Mouse (Mus musculus): ENCODE measurements at regions not wholly inside any gene's neighbourhood (a gene's known extent, or its start where the extent isn't known, plus 50 kb on each side); places are given as distances from the start of the nearest gene placed in this dataset.
"Not testable (repeated sequence)": the region's sequence is repeated elsewhere in the genome, so short reads cannot be mapped to it uniquely, and the experiment has no call there.

- WGBS: 86% methylated on average over 10 of the region's 10 CpGs
- H3K9ac ChIP-seq: no peak overlapping the region
- H3K4me1 ChIP-seq: no peaks in the 10 kb centered on the region
- H3K9me3 ChIP-seq (replicated peaks): peaks cover 24% of the 10 kb centered on the region
- no peak overlapping the region for H3K27ac ChIP-seq
- no peaks in the 10 kb centered on the region for H3K36me3 ChIP-seq
- H3K4me2 ChIP-seq (replicated peaks): no peak overlapping the region
- H3K27me3 ChIP-seq: no peaks in the 10 kb centered on the region
- ATAC-seq (ENCODE audit: low FRiP score): no peak
- no peak overlapping the region for H3K4me3 ChIP-seq
These were observed 466.0 kb downstream of the Gm11232 start for GRCm38 (mm10) chr4:71291741-71292149.

GRCm38 (mm10) chr4:71291111-71291740 is 466.5 kb downstream of the Gm11232 start:
- not testable (repeated sequence) for H3K4me2 ChIP-seq (replicated peaks)

GRCm38 (mm10) chr4:71283147-71283546 is 474.6 kb downstream of the Gm11232 start:
- H3K4me3 ChIP-seq: no peak overlapping the region
- ATAC-seq (ENCODE audit: low FRiP score): no peak
- H3K27ac ChIP-seq: no peak overlapping the region
- no peak overlapping the region for H3K9ac ChIP-seq
- H3K4me2 ChIP-seq (replicated peaks): no peak overlapping the region
- H3K27me3 ChIP-seq: no peaks in the 10 kb centered on the region
- 83% methylated on average over 1 of the region's 1 CpGs for WGBS
- peaks cover 3% of the 10 kb centered on the region; the same call in 1 of the 2 replicates for H3K9me3 ChIP-seq (replicated peaks)
- H3K4me1 ChIP-seq: no peaks in the 10 kb centered on the region
- no peaks in the 10 kb centered on the region for H3K36me3 ChIP-seq

More at GRCm38 (mm10) chr4:71291111-71291740, 466.5 kb downstream of the Gm11232 start:
- H3K27me3 ChIP-seq; H3K27ac ChIP-seq; H3K9ac ChIP-seq; H3K36me3 ChIP-seq; H3K4me3 ChIP-seq; ATAC-seq (ENCODE audit: low FRiP score); H3K4me1 ChIP-seq: not testable (repeated sequence)
- peaks cover 24% of the 10 kb centered on the region for H3K9me3 ChIP-seq (replicated peaks)
- 93% methylated on average over 22 of the region's 22 CpGs for WGBS

- no peaks in the 10 kb centered on the region for H3K27me3 ChIP-seq
- ATAC-seq (ENCODE audit: low FRiP score): no peak
- H3K4me1 ChIP-seq: no peaks in the 10 kb centered on the region
- no peak overlapping the region for H3K9ac ChIP-seq
- no peaks in the 10 kb centered on the region for H3K36me3 ChIP-seq
- H3K27ac ChIP-seq: no peak overlapping the region
- no peak overlapping the region for H3K4me2 ChIP-seq (replicated peaks)
- H3K9me3 ChIP-seq (replicated peaks): no peaks in the 10 kb centered on the region
- WGBS: 88% methylated on average over 1 of the region's 1 CpGs
- H3K4me3 ChIP-seq: no peak overlapping the region
These were observed 478.1 kb downstream of the Gm11232 start for GRCm38 (mm10) chr4:71279710-71280109.

GRCm38 (mm10) chr4:71259897-71260296 is 497.9 kb downstream of the Gm11232 start:
- no peaks in the 10 kb centered on the region for H3K36me3 ChIP-seq
- 90% methylated on average over 2 of the region's 2 CpGs for WGBS

GRCm38 (mm10) chr4:71230497-71230872 is 527.3 kb downstream of the Gm11232 start:
- H3K4me2 ChIP-seq (replicated peaks): no peak overlapping the region
- no peak overlapping the region for H3K9ac ChIP-seq
- no peak overlapping the region for H3K4me3 ChIP-seq
- peaks cover 4% of the 10 kb centered on the region; the same call in 1 of the 2 replicates for H3K4me1 ChIP-seq
- peak; percentile 90 for ATAC-seq (ENCODE audit: low FRiP score)
- WGBS: 12% methylated on average over 4 of the region's 4 CpGs
- H3K27me3 ChIP-seq: no peaks in the 10 kb centered on the region
- H3K9me3 ChIP-seq (replicated peaks): no peaks in the 10 kb centered on the region
- H3K36me3 ChIP-seq: no peaks in the 10 kb centered on the region
- H3K27ac ChIP-seq: peak overlapping the region; percentile 58

More at GRCm38 (mm10) chr4:71259897-71260296, 497.9 kb downstream of the Gm11232 start:
- ATAC-seq (ENCODE audit: low FRiP score): no peak
- no peak overlapping the region for H3K4me3 ChIP-seq
- H3K9me3 ChIP-seq (replicated peaks): no peaks in the 10 kb centered on the region
- no peak overlapping the region for H3K4me2 ChIP-seq (replicated peaks)
- no peaks in the 10 kb centered on the region for H3K4me1 ChIP-seq
- H3K27ac ChIP-seq: no peak overlapping the region
- no peaks in the 10 kb centered on the region for H3K27me3 ChIP-seq
- no peak overlapping the region for H3K9ac ChIP-seq

GRCm38 (mm10) chr4:71229796-71230496 is 527.8 kb downstream of the Gm11232 start:
- Histone ChIP-seq H3K4me2 (replicated peaks) (no peak overlapping the region), H3K36me3 (no peaks in the 10 kb centered on the region), H3K4me3 (no peak overlapping the region), H3K9ac (no peak overlapping the region), H3K27ac (peak overlapping the region; percentile 58; the same call in 1 of the 2 replicates), H3K27me3 (no peaks in the 10 kb centered on the region), H3K9me3 (replicated peaks) (no peaks in the 10 kb centered on the region), H3K4me1 (peaks cover 4% of the 10 kb centered on the region; the same call in 1 of the 2 replicates)
- WGBS: 41% methylated on average over 3 of the region's 3 CpGs
- ATAC-seq (ENCODE audit: low FRiP score): peak; percentile 85

- Histone ChIP-seq H3K36me3 (no peaks in the 10 kb centered on the region), H3K9ac (no peak overlapping the region), H3K4me2 (replicated peaks) (no peak overlapping the region), H3K27me3 (no peaks in the 10 kb centered on the region), H3K4me3 (no peak overlapping the region), H3K27ac (no peak overlapping the region), H3K9me3 (replicated peaks) (no peaks in the 10 kb centered on the region), H3K4me1 (peaks cover 4% of the 10 kb centered on the region; the same call in 1 of the 2 replicates)
- no peak for ATAC-seq (ENCODE audit: low FRiP score)
- WGBS: 86% methylated on average over 4 of the region's 4 CpGs
These were observed 531.1 kb downstream of the Gm11232 start for GRCm38 (mm10) chr4:71226653-71227052.

GRCm38 (mm10) chr4:71218060-71218459 is 539.7 kb downstream of the Gm11232 start:
- Histone ChIP-seq H3K4me2 (replicated peaks) (no peak overlapping the region), H3K36me3 (no peaks in the 10 kb centered on the region), H3K9me3 (replicated peaks) (no peaks in the 10 kb centered on the region), H3K9ac (no peak overlapping the region), H3K4me3 (no peak overlapping the region), H3K27me3 (no peaks in the 10 kb centered on the region), H3K4me1 (no peaks in the 10 kb centered on the region), H3K27ac (no peak overlapping the region)
- WGBS: 74% methylated on average over 3 of the region's 3 CpGs
- no peak for ATAC-seq (ENCODE audit: low FRiP score)

- Histone ChIP-seq H3K36me3 (no peaks in the 10 kb centered on the region), H3K4me2 (replicated peaks) (no peak overlapping the region), H3K9ac (no peak overlapping the region), H3K27ac (no peak overlapping the region), H3K4me1 (no peaks in the 10 kb centered on the region), H3K27me3 (no peaks in the 10 kb centered on the region), H3K9me3 (replicated peaks) (no peaks in the 10 kb centered on the region), H3K4me3 (no peak overlapping the region)
- 59% methylated on average over 1 of the region's 1 CpGs for whole genome bisulfite sequencing
- no peak for ATAC-seq (ENCODE audit: low FRiP score)
These were observed 570.0 kb downstream of the Gm11232 start for GRCm38 (mm10) chr4:71187801-71188200.

- Histone ChIP-seq H3K27me3 (no peaks in the 10 kb centered on the region), H3K4me3 (no peak overlapping the region), H3K27ac (no peak overlapping the region), H3K4me1 (no peaks in the 10 kb centered on the region), H3K9ac (no peak overlapping the region), H3K9me3 (replicated peaks) (no peaks in the 10 kb centered on the region), H3K36me3 (no peaks in the 10 kb centered on the region), H3K4me2 (replicated peaks) (no peak overlapping the region)
- WGBS: 89% methylated on average over 2 of the region's 2 CpGs
- no peak for ATAC-seq (ENCODE audit: low FRiP score)
These were observed 580.1 kb downstream of the Gm11232 start for GRCm38 (mm10) chr4:71177661-71178060.

- H3K36me3 ChIP-seq: no peaks in the 10 kb centered on the region
- no peak overlapping the region for H3K9ac ChIP-seq
- H3K9me3 ChIP-seq (replicated peaks): no peaks in the 10 kb centered on the region
- H3K4me3 ChIP-seq: no peak overlapping the region
- no peak overlapping the region for H3K4me2 ChIP-seq (replicated peaks)
- ATAC-seq (ENCODE audit: low FRiP score): no peak
- H3K4me1 ChIP-seq: no peaks in the 10 kb centered on the region
- H3K27ac ChIP-seq: no peak overlapping the region
- H3K27me3 ChIP-seq: no peaks in the 10 kb centered on the region
These were observed 592.0 kb downstream of the Gm11232 start for GRCm38 (mm10) chr4:71165802-71166201.

All from hindbrain, embryonic 12.5 days (tissue).